ENCODE assay signal across 12 mouse cellular contexts in the genomic region with DNA sequence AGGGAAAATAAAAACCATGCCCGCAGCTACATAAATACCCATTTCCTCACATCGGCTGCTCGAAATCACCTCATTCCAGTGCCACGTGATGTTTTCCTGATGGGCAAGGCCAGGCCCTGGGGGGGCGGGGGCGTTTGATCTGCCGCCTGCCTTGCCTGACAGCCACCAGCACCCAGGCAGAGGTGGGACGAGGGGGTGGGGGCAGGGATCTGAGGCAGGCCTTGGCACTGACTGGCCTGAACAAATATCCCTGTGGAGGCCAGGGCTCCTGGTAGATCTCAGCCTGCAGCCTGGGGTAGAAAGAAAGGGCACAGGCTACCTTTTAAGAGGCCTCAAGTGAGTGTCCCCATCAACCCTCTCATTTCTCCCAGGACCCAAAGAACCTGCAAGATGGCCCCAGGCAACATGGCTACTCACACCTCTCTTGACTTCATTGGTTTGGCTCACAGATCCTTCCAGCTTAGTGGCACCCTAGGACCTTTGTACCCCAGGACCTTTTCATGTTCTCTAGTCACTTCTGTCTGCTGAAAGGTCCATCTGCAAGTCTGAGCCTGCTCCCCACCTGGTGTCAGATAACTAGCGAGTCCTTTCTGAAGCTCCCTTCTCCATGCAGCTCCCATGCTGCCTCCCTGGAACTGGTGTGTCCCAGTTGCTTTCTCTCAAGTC.
DNase-seq lines count a peak whose midpoint lies in the region; ATAC-seq and TF ChIP-seq lines count a peak whose summit lies in the region.
"Had no signal": no experiment of that assay in that cellular context is flagged by ENCODE, and none has a peak within 500 bp of the region (broad histone marks: within the 10 kb centered on the region; RNA-seq: fewer than 3 reads in every experiment).

No protein-coding gene starts in this region.

- no peak for TF ChIP-seq POLR2A in liver, adult 2 months (IDR thresholded peaks at IDR 0.05; ENCODE audit: extremely low read depth, insufficient read depth, low read length)

- peak overlapping the region; percentile 35 for H3K27ac ChIP-seq in gastrocnemius, adult 2 months
- peak overlapping the region; percentile 56 for H3K27ac ChIP-seq in liver, adult 2 months (replicated peaks; ENCODE audit: insufficient read depth, low read depth, low read length)
- no peak overlapping the region for H3K27ac ChIP-seq in liver, embryonic 12.5 days
- peak overlapping the region; percentile 88 for H3K27ac ChIP-seq in embryonic facial prominence, embryonic 12.5 days
- peak overlapping the region; percentile 67 for H3K27ac ChIP-seq in limb, embryonic 13.5 days
- H3K27ac ChIP-seq: macrophage had no signal

- intact Hi-C loops in gastrocnemius, adult 2 months (cut with DNase I) = no loop called here
- intact Hi-C loops in gastrocnemius, postnatal 14 days (cut with DNase I; ENCODE audit: low total_unique reads) = no loop called here

- no peak for ATAC-seq in liver, embryonic 12.5 days
- no peak for ATAC-seq in embryonic facial prominence, embryonic 12.5 days (ENCODE audit: insufficient number of reproducible peaks, insufficient read depth, low FRiP score, low TSS enrichment)
- no peak for ATAC-seq in limb, embryonic 13.5 days (ENCODE audit: low FRiP score, low read depth)
- ATAC-seq in cerebellum, adult (ENCODE audit: insufficient number of reproducible peaks, low FRiP score, low TSS enrichment) = no peak
- ATAC-seq: hindbrain, embryonic 16.5 days had no signal

- no peaks in the 10 kb centered on the region for H3K9me3 ChIP-seq in liver, embryonic 12.5 days (replicated peaks)
- no peaks in the 10 kb centered on the region for H3K9me3 ChIP-seq in embryonic facial prominence, embryonic 12.5 days
- no peaks in the 10 kb centered on the region for H3K9me3 ChIP-seq in limb, embryonic 13.5 days

- H3K36me3 ChIP-seq in liver, adult 2 months (ENCODE audit: control insufficient read depth, insufficient read depth, low read length) = no peaks in the 10 kb centered on the region
- H3K36me3 ChIP-seq in liver, embryonic 12.5 days = no peaks in the 10 kb centered on the region
- no peaks in the 10 kb centered on the region for H3K36me3 ChIP-seq in embryonic facial prominence, embryonic 12.5 days
- H3K36me3 ChIP-seq in limb, embryonic 13.5 days = no peaks in the 10 kb centered on the region

- WGBS in liver, adult 2 months = 55% methylated on average over 9 of the region's 9 CpGs
- 47% methylated on average over 9 of the region's 9 CpGs for WGBS in liver, embryonic 12.5 days (ENCODE audit: insufficient replicate concordance)
- WGBS in embryonic facial prominence, embryonic 12.5 days = 22% methylated on average over 9 of the region's 9 CpGs
- WGBS in limb, embryonic 13.5 days = 31% methylated on average over 9 of the region's 9 CpGs

- 0 out of 2 replicates have a peak overlapping the region, but pooled peaks have one; percentile 4 for H3K9ac ChIP-seq in liver, adult 2 months (ENCODE audit: low read depth, low read length)
- H3K9ac ChIP-seq in liver, embryonic 12.5 days = no peak overlapping the region
- no peak overlapping the region for H3K9ac ChIP-seq in embryonic facial prominence, embryonic 12.5 days
- no peak overlapping the region for H3K9ac ChIP-seq in limb, embryonic 13.5 days

- H3K4me2 ChIP-seq in liver, embryonic 12.5 days = no peak overlapping the region
- no peak overlapping the region for H3K4me2 ChIP-seq in embryonic facial prominence, embryonic 12.5 days (replicated peaks)
- peak overlapping the region; percentile 38 for H3K4me2 ChIP-seq in limb, embryonic 13.5 days (replicated peaks)

- no peaks in the 10 kb centered on the region for H3K79me2 ChIP-seq in liver, adult 2 months (ENCODE audit: control insufficient read depth, insufficient read depth, low read length)

- DNase-seq in gastrocnemius, adult 2 months = no peak
- no peak for DNase-seq in gastrocnemius, postnatal 14 days
- DNase-seq in liver, adult 2 months (ENCODE audit: extremely low read depth, low read depth, low spot score) = peak; percentile 57
- DNase-seq in T-cell, adult 2 months (ENCODE audit: low spot score) = no peak
- DNase-seq: right cerebral cortex, postnatal 4 days; thymus, postnatal 36 days had no signal

- H3K4me3 ChIP-seq in gastrocnemius, adult 2 months = peak overlapping the region; percentile 28; the same call in 1 of the 2 replicates
- no peak overlapping the region for H3K4me3 ChIP-seq in liver, adult 2 months (ENCODE audit: insufficient read depth, low read depth, low read length)
- H3K4me3 ChIP-seq in liver, embryonic 12.5 days = no peak overlapping the region
- no peak overlapping the region for H3K4me3 ChIP-seq in embryonic facial prominence, embryonic 12.5 days
- H3K4me3 ChIP-seq in limb, embryonic 13.5 days = no peak overlapping the region

- H3K4me1 ChIP-seq in liver, adult 2 months (ENCODE audit: control insufficient read depth, insufficient read depth, low read length) = peaks cover 6% of the 10 kb centered on the region; the same call in 1 of the 2 replicates
- peaks cover 4% of the 10 kb centered on the region; the same call in 1 of the 2 replicates for H3K4me1 ChIP-seq in liver, embryonic 12.5 days
- H3K4me1 ChIP-seq in embryonic facial prominence, embryonic 12.5 days = peaks cover 38% of the 10 kb centered on the region
- peaks cover 36% of the 10 kb centered on the region for H3K4me1 ChIP-seq in limb, embryonic 13.5 days

- TF ChIP-seq CTCF in gastrocnemius, adult 2 months (IDR thresholded peaks at IDR 0.05) = no peak
- no peak for TF ChIP-seq CTCF in liver, adult 2 months (IDR thresholded peaks at IDR 0.05; ENCODE audit: low read depth, low read length)

- H3K27me3 ChIP-seq in liver, adult 2 months (ENCODE audit: control insufficient read depth, insufficient read depth, low read length) = no peaks in the 10 kb centered on the region
- H3K27me3 ChIP-seq in liver, embryonic 12.5 days (replicated peaks) = peaks cover 27% of the 10 kb centered on the region; the same call in 1 of the 2 replicates
- H3K27me3 ChIP-seq in embryonic facial prominence, embryonic 12.5 days = peaks cover 6% of the 10 kb centered on the region; the same call in 1 of the 2 replicates
- peaks cover 13% of the 10 kb centered on the region; the same call in 1 of the 2 replicates for H3K27me3 ChIP-seq in limb, embryonic 13.5 days
